Mouse (Mus musculus) heart, adult 2 months (tissue): ENCODE data around the gene Dmpk.

Source experiments
- CTCF ChIP-seq: fragments of 200-600 bp; IDR thresholded peaks from 2 replicates; pipeline ENCODE4 v1.8.1; 2022; ENCODE audit warnings: antibody characterized with exemption, mild to moderate bottlenecking, moderate library complexity
- EP300 ChIP-seq: fragments of 200-500 bp; IDR thresholded peaks from 2 replicates; pipeline ENCODE4 v1.6.1; 2011; ENCODE audit warnings: low read depth, low read length, control low read depth; ENCODE audit not compliant: insufficient read depth
- POLR2A ChIP-seq: fragments of 200-500 bp; IDR thresholded peaks from 2 replicates; pipeline ENCODE4 v1.6.1; 2011; ENCODE audit warnings: mild to moderate bottlenecking, low read depth, low read length, control low read depth; ENCODE audit not compliant: insufficient read depth

- no peak for TF ChIP-seq CTCF
- no peak for TF ChIP-seq POLR2A
- no peak for TF ChIP-seq EP300
Measured at GRCm38 (mm10) chr7:19127744-19128143, 44.1 kb downstream of the Dmpk start.
